Mouse (Mus musculus) lung, postnatal 0 days (tissue): ENCODE measurements at regions not wholly inside any gene's neighbourhood (a gene's known extent, or its start where the extent isn't known, plus 50 kb on each side); places are given as distances from the start of the nearest gene placed in this dataset.

Source experiments
- ATAC-seq: fragments of 200-750 bp; cut with Nextera tagmentation; 2 replicates; pipeline ENCODE4 v1.8.0; 2017; ENCODE audit warnings: moderate library complexity
- DNase-seq: peaks from one replicate; pipeline ENCODE4 v3.0.0-alpha.2; 2016; ENCODE audit warnings: low spot score
- H3K27ac ChIP-seq: fragments of 300-500 bp; sonication (generic); 2 replicates; pipeline ENCODE4 v1.5.1; 2014; ENCODE audit warnings: antibody characterized with exemption, mild to moderate bottlenecking, low read length, mixed read lengths
- H3K27me3 ChIP-seq: fragments of 300-500 bp; sonication (generic); replicated peaks from 2 replicates; pipeline ENCODE4 v1.6.1; 2014; ENCODE audit warnings: low read length, mixed read lengths; ENCODE audit not compliant: insufficient read depth
- H3K36me3 ChIP-seq: fragments of 300-500 bp; sonication (generic); 2 replicates; pipeline ENCODE4 v1.6.1; 2014; ENCODE audit warnings: low read length, mixed read lengths; ENCODE audit not compliant: insufficient read depth
- H3K4me1 ChIP-seq: fragments of 300-500 bp; sonication (generic); 2 replicates; pipeline ENCODE4 v1.6.1; 2014; ENCODE audit warnings: antibody characterized with exemption, low read depth, low read length, mixed read lengths; ENCODE audit not compliant: insufficient read depth
- H3K4me2 ChIP-seq: fragments of 300-500 bp; sonication (generic); replicated peaks from 2 replicates; pipeline ENCODE4 v1.6.1; 2014; ENCODE audit warnings: low read depth, mild to moderate bottlenecking, low read length, moderate library complexity, mixed read lengths
- H3K4me3 ChIP-seq: fragments of 300-500 bp; sonication (generic); 2 replicates; pipeline ENCODE4 v1.5.1; 2014; ENCODE audit warnings: low read depth, low read length
- H3K9ac ChIP-seq: fragments of 300-500 bp; sonication (generic); replicated peaks from 2 replicates; pipeline ENCODE4 v1.6.1; 2014; ENCODE audit warnings: low read depth, mild to moderate bottlenecking
- H3K9me3 ChIP-seq: fragments of 300-500 bp; sonication (generic); 2 replicates; pipeline ENCODE4 v1.6.1; 2016; ENCODE audit warnings: low read length, mixed read lengths
- CTCF ChIP-seq: IDR thresholded peaks from 2 replicates; pipeline ENCODE4 v1.5.1; 2016; ENCODE audit warnings: antibody characterized with exemption, mild to moderate bottlenecking
- EP300 ChIP-seq: IDR thresholded peaks from 2 replicates; pipeline ENCODE4 v1.6.1; 2016; ENCODE audit warnings: antibody characterized with exemption, mild to moderate bottlenecking, control low read depth
- WGBS: fragments of 180-500 bp; shearing (Covaris S2); extraction: QIAGEN DNeasy Blood & Tissue Kit; methylation state at CpG from one replicate; pipeline ENCODE4 v1.1.7; 2014; 5-methylcytosine and 5-hydroxymethylcytosine counted together

GRCm38 (mm10) chr4:10792628-10793027, 81.7 kb upstream of the 2610301B20Rik start:
- no peak for TF ChIP-seq CTCF
- no peak for TF ChIP-seq EP300
- H3K4me3 ChIP-seq, result no peak overlapping the region
- no peaks in the 10 kb centered on the region for H3K27me3 ChIP-seq
- H3K36me3 ChIP-seq, result no peaks in the 10 kb centered on the region
- ATAC-seq (peak; percentile 22; the same call in 1 of the 2 replicates), DNase-seq (peak; percentile 7)
- H3K4me1 ChIP-seq, result no peaks in the 10 kb centered on the region
- H3K27ac ChIP-seq, result no peak overlapping the region
- H3K9ac ChIP-seq, result no peak overlapping the region
- H3K4me2 ChIP-seq, result no peak overlapping the region
- no peaks in the 10 kb centered on the region for H3K9me3 ChIP-seq
- 29% methylated on average over 3 of the region's 3 CpGs for WGBS

GRCm38 (mm10) chr4:10794471-10794870, 79.8 kb upstream of the 2610301B20Rik start:
- Histone ChIP-seq H3K9ac (no peak overlapping the region), H3K9me3 (no peaks in the 10 kb centered on the region), H3K36me3 (no peaks in the 10 kb centered on the region), H3K27ac (no peak overlapping the region), H3K4me2 (no peak overlapping the region), H3K27me3 (no peaks in the 10 kb centered on the region), H3K4me1 (no peaks in the 10 kb centered on the region), H3K4me3 (no peak overlapping the region)
- no peak for TF ChIP-seq EP300
- no peak for TF ChIP-seq CTCF
- 72% methylated on average over 3 of the region's 3 CpGs for WGBS
- ATAC-seq, result no peak
- no peak for DNase-seq

- H3K27me3 ChIP-seq, result no peaks in the 10 kb centered on the region
- 82% methylated on average over 3 of the region's 3 CpGs for WGBS
Observed at GRCm38 (mm10) chr4:10800780-10801553, 73.3 kb upstream of the 2610301B20Rik start.

GRCm38 (mm10) chr4:10804735-10805134, 69.6 kb upstream of the 2610301B20Rik start:
- no peaks in the 10 kb centered on the region for H3K9me3 ChIP-seq
- no peak overlapping the region for H3K4me2 ChIP-seq
- ATAC-seq, result no peak
- no peaks in the 10 kb centered on the region for H3K27me3 ChIP-seq
- H3K27ac ChIP-seq, result no peak overlapping the region
- no peak overlapping the region for H3K4me3 ChIP-seq
- H3K36me3 ChIP-seq, result no peaks in the 10 kb centered on the region
- no peaks in the 10 kb centered on the region for H3K4me1 ChIP-seq
- H3K9ac ChIP-seq, result no peak overlapping the region
- TF ChIP-seq CTCF (peak; percentile 41), EP300 (no peak)
- DNase-seq, result peak; percentile 12
- WGBS, result 19% methylated on average over 1 of the region's 1 CpGs

More at GRCm38 (mm10) chr4:10800780-10801553, 73.3 kb upstream of the 2610301B20Rik start:
- Histone ChIP-seq H3K4me1 (no peaks in the 10 kb centered on the region), H3K4me3 (no peak overlapping the region), H3K9me3 (no peaks in the 10 kb centered on the region), H3K27ac (no peak overlapping the region), H3K36me3 (no peaks in the 10 kb centered on the region), H3K9ac (no peak overlapping the region), H3K4me2 (no peak overlapping the region)
- ATAC-seq (no peak), DNase-seq (no peak)
- TF ChIP-seq EP300 (no peak), CTCF (no peak)

GRCm38 (mm10) chr4:10807260-10807659, 67.0 kb upstream of the 2610301B20Rik start:
- Histone ChIP-seq H3K4me3 (no peak overlapping the region), H3K27me3 (no peaks in the 10 kb centered on the region), H3K9me3 (no peaks in the 10 kb centered on the region), H3K4me2 (no peak overlapping the region), H3K36me3 (no peaks in the 10 kb centered on the region), H3K9ac (no peak overlapping the region), H3K4me1 (no peaks in the 10 kb centered on the region), H3K27ac (no peak overlapping the region)
- DNase-seq (no peak), ATAC-seq (no peak)
- WGBS, result 47% methylated on average over 3 of the region's 3 CpGs
- no peak for TF ChIP-seq EP300
- TF ChIP-seq CTCF, result no peak

- TF ChIP-seq EP300 (no peak), CTCF (no peak)
- Histone ChIP-seq H3K9ac (no peak overlapping the region), H3K27ac (no peak overlapping the region), H3K4me2 (no peak overlapping the region), H3K4me1 (no peaks in the 10 kb centered on the region), H3K36me3 (no peaks in the 10 kb centered on the region), H3K4me3 (no peak overlapping the region), H3K9me3 (no peaks in the 10 kb centered on the region), H3K27me3 (no peaks in the 10 kb centered on the region)
- DNase-seq (no peak), ATAC-seq (no peak)
- WGBS, result 90% methylated on average over 2 of the region's 2 CpGs
Observed at GRCm38 (mm10) chr4:10812931-10813330, 61.4 kb upstream of the 2610301B20Rik start.
